Mouse (Mus musculus) MEL (cell line): ENCODE measurements around the gene Ece2. TPM values are rescaled to one million over a fixed set of nuclear protein-coding genes. Genes with fewer than 3 reads are reported as not detected.

Experiments
- DNase-seq: peaks from one replicate; pipeline ENCODE4 v3.0.0; 2011; ENCODE audit warnings: low read depth, low spot score
- H3K27ac ChIP-seq: 2 replicates; pipeline ENCODE4 v1.5.1; 2012; ENCODE audit warnings: low read depth, mild to moderate bottlenecking, control low read depth, low read length, moderate library complexity; ENCODE audit not compliant: control insufficient read depth
- H3K27me3 ChIP-seq, 2 experiments: fragments of 150-350 bp in 1 of 2; sonication (generic) in 1 of 2; 2 replicates each; pipeline ENCODE4 v1.6.1; 2012; ENCODE audit warnings: low read length in 2 of 2, mild to moderate bottlenecking in 2 of 2, improper control_type of control experiment in 1 of 2, moderate library complexity in 1 of 2; ENCODE audit not compliant: insufficient read depth in 2 of 2, control insufficient read depth in 1 of 2
- H3K36me3 ChIP-seq, 2 experiments: 2 replicates each; pipeline ENCODE4 v1.6.1; 2012 to 2014; ENCODE audit warnings: low read length in 2 of 2, improper control_type of control experiment in 1 of 2, inconsistent platforms in 1 of 2, mild to moderate bottlenecking in 1 of 2; ENCODE audit not compliant: insufficient read depth in 2 of 2, control insufficient read depth in 1 of 2
- H3K4me1 ChIP-seq, 2 experiments: fragments of 150-350 bp in 1 of 2; sonication (generic) in 1 of 2; 2 replicates each; pipeline ENCODE4 v1.6.1; 2012; ENCODE audit warnings: low read length in 2 of 2, improper control_type of control experiment in 1 of 2, mild to moderate bottlenecking in 1 of 2; ENCODE audit not compliant: insufficient read depth in 2 of 2, control insufficient read depth in 1 of 2
- H3K4me3 ChIP-seq, 2 experiments: fragments of 150-350 bp in 1 of 2; sonication (generic) in 1 of 2; 2 replicates each; pipeline ENCODE4 v1.5.1; 2012; ENCODE audit warnings: low read depth in 2 of 2, low read length in 2 of 2, mild to moderate bottlenecking in 2 of 2, moderate library complexity in 2 of 2, control low read depth in 1 of 2, improper control_type of control experiment in 1 of 2; ENCODE audit not compliant: control insufficient read depth in 1 of 2, insufficient read depth in 1 of 2
- H3K79me2 ChIP-seq: 2 replicates; pipeline ENCODE4 v1.6.1; 2012; ENCODE audit warnings: mild to moderate bottlenecking, low read length, moderate library complexity; ENCODE audit not compliant: control insufficient read depth, poor library complexity, insufficient read depth
- H3K9ac ChIP-seq: 2 replicates; pipeline ENCODE4 v1.6.1; 2012; ENCODE audit warnings: low read depth, mild to moderate bottlenecking, control low read depth, low read length, moderate library complexity; ENCODE audit not compliant: control insufficient read depth, poor library complexity, severe bottlenecking
- H3K9me3 ChIP-seq: fragments of 150-350 bp; sonication (generic); replicated peaks from 2 replicates; pipeline ENCODE4 v1.6.1; 2012; ENCODE audit warnings: mild to moderate bottlenecking, low read length, improper control_type of control experiment, moderate library complexity; ENCODE audit not compliant: insufficient read depth
- BHLHE40 ChIP-seq: IDR thresholded peaks from 2 replicates; pipeline ENCODE4 v1.6.1; 2012; ENCODE audit warnings: low read depth, mild to moderate bottlenecking, inconsistent platforms, low read length, improper control_type of control experiment, borderline replicate concordance
- CHD1 ChIP-seq: IDR thresholded peaks from 2 replicates; pipeline ENCODE4 v1.6.1; 2012; ENCODE audit warnings: low read depth, mild to moderate bottlenecking, inconsistent platforms, low read length, improper control_type of control experiment
- CHD2 ChIP-seq: IDR thresholded peaks from 2 replicates; pipeline ENCODE4 v1.6.1; 2011; ENCODE audit warnings: low read length, improper control_type of control experiment
- CTCF ChIP-seq, 3 experiments: IDR thresholded peaks in 2 of 3; conservative IDR thresholded peaks in 1 of 3; 2 replicates each; pipeline ENCODE4 v1.5.1; 2011 to 2012; ENCODE audit warnings: low read length in 3 of 3, low read depth in 2 of 3, mild to moderate bottlenecking in 2 of 3, improper control_type of control experiment in 1 of 3, inconsistent platforms in 1 of 3, mixed read lengths in 1 of 3, moderate library complexity in 1 of 3; ENCODE audit not compliant: control insufficient read depth in 1 of 3, insufficient read depth in 1 of 3, poor library complexity in 1 of 3, severe bottlenecking in 1 of 3
- E2F4 ChIP-seq: IDR thresholded peaks from 2 replicates; pipeline ENCODE4 v1.6.1; 2011; ENCODE audit warnings: low read depth, low read length, improper control_type of control experiment, borderline replicate concordance
- ELF1 ChIP-seq: IDR thresholded peaks from 2 replicates; pipeline ENCODE4 v1.6.1; 2014; ENCODE audit warnings: low read depth, mild to moderate bottlenecking, inconsistent platforms, low read length, improper control_type of control experiment, moderate library complexity
- EP300 ChIP-seq, 2 experiments: IDR thresholded peaks; 2 replicates each; pipeline ENCODE4 v1.6.1; 2011; ENCODE audit warnings: improper control_type of control experiment in 2 of 2, low read length in 2 of 2, low read depth in 1 of 2, mild to moderate bottlenecking in 1 of 2
- ETS1 ChIP-seq: IDR thresholded peaks from 2 replicates; pipeline ENCODE4 v1.6.1; 2012; ENCODE audit warnings: low read depth, mild to moderate bottlenecking, inconsistent platforms, low read length, improper control_type of control experiment, moderate library complexity
- GABPA ChIP-seq: IDR thresholded peaks from 2 replicates; pipeline ENCODE4 v1.6.1; 2012; ENCODE audit warnings: low read depth, mild to moderate bottlenecking, inconsistent platforms, low read length, improper control_type of control experiment, moderate library complexity
- GATA1 ChIP-seq: IDR thresholded peaks from 2 replicates; pipeline ENCODE4 v1.6.1; 2011; ENCODE audit warnings: low read depth, low read length, improper control_type of control experiment
- HCFC1 ChIP-seq: IDR thresholded peaks from 2 replicates; pipeline ENCODE4 v1.6.1; 2012; ENCODE audit warnings: low read depth, mild to moderate bottlenecking, inconsistent platforms, low read length, improper control_type of control experiment, moderate library complexity
- JUND ChIP-seq: IDR thresholded peaks from 2 replicates; pipeline ENCODE4 v1.6.1; 2011; ENCODE audit warnings: low read depth, mild to moderate bottlenecking, improper control_type of control experiment, low read length
- KAT2A ChIP-seq: conservative IDR thresholded peaks from 2 replicates; pipeline ENCODE4 v1.6.1; 2012; ENCODE audit warnings: low read depth, low read length, improper control_type of control experiment, inconsistent platforms
- MAFK ChIP-seq: IDR thresholded peaks from 2 replicates; pipeline ENCODE4 v1.6.1; 2011; ENCODE audit warnings: low read depth, mild to moderate bottlenecking, low read length, improper control_type of control experiment, borderline replicate concordance
- MAX ChIP-seq: IDR thresholded peaks from 2 replicates; pipeline ENCODE4 v1.6.1; 2011; ENCODE audit warnings: low read length, improper control_type of control experiment
- MAZ ChIP-seq: IDR thresholded peaks from 2 replicates; pipeline ENCODE4 v1.6.1; 2012; ENCODE audit warnings: low read depth, mild to moderate bottlenecking, inconsistent platforms, low read length, improper control_type of control experiment
- MEF2A ChIP-seq: IDR thresholded peaks from 2 replicates; pipeline ENCODE4 v1.6.1; 2014; ENCODE audit warnings: low read depth, mild to moderate bottlenecking, inconsistent platforms, low read length, improper control_type of control experiment; ENCODE audit not compliant: poor library complexity, insufficient replicate concordance, severe bottlenecking; ENCODE audit errors: extremely low read depth
- MXI1 ChIP-seq: IDR thresholded peaks from 2 replicates; pipeline ENCODE4 v1.6.1; 2011; ENCODE audit warnings: mild to moderate bottlenecking, low read depth, low read length, improper control_type of control experiment
- MYB ChIP-seq: IDR thresholded peaks from 2 replicates; pipeline ENCODE4 v1.6.1; 2011; ENCODE audit warnings: mild to moderate bottlenecking, low read depth, low read length, improper control_type of control experiment
- NELFE ChIP-seq: IDR thresholded peaks from 2 replicates; pipeline ENCODE4 v1.6.1; 2011; ENCODE audit warnings: low read depth, low read length, improper control_type of control experiment
- NRF1 ChIP-seq: IDR thresholded peaks from 2 replicates; pipeline ENCODE4 v1.6.1; 2014; ENCODE audit warnings: low read depth, mild to moderate bottlenecking, inconsistent platforms, low read length, improper control_type of control experiment, moderate library complexity; ENCODE audit not compliant: poor library complexity, insufficient read depth, severe bottlenecking
- POLR2A ChIP-seq, 2 experiments: IDR thresholded peaks; 2 replicates each; pipeline ENCODE4 v1.6.1; 2011 to 2012; ENCODE audit warnings: low read length in 2 of 2, mild to moderate bottlenecking in 2 of 2, control low read depth in 1 of 2, improper control_type of control experiment in 1 of 2, low read depth in 1 of 2, moderate library complexity in 1 of 2; ENCODE audit not compliant: control insufficient read depth in 1 of 2, insufficient read depth in 1 of 2, poor library complexity in 1 of 2
- POLR2AphosphoS2 ChIP-seq: IDR thresholded peaks from 2 replicates; pipeline ENCODE4 v1.6.1; 2011; ENCODE audit warnings: low read length, improper control_type of control experiment
- POLR2AphosphoS5 ChIP-seq: IDR thresholded peaks from 2 replicates; pipeline ENCODE4 v1.6.1; 2012; ENCODE audit warnings: low read depth, borderline replicate concordance, mild to moderate bottlenecking, inconsistent platforms, low read length, moderate library complexity, mixed read lengths
- RAD21 ChIP-seq: IDR thresholded peaks from 2 replicates; pipeline ENCODE4 v1.6.1; 2011; ENCODE audit warnings: mild to moderate bottlenecking, low read depth, low read length, improper control_type of control experiment
- RCOR1 ChIP-seq: IDR thresholded peaks from 2 replicates; pipeline ENCODE4 v1.6.1; 2012; ENCODE audit warnings: low read depth, mild to moderate bottlenecking, inconsistent platforms, low read length, improper control_type of control experiment
- SIN3A ChIP-seq: IDR thresholded peaks from 2 replicates; pipeline ENCODE4 v1.6.1; 2012; ENCODE audit warnings: low read length, improper control_type of control experiment, inconsistent platforms
- SMC3 ChIP-seq: IDR thresholded peaks from 2 replicates; pipeline ENCODE4 v1.6.1; 2011; ENCODE audit warnings: low read depth, low read length, improper control_type of control experiment
- TAL1 ChIP-seq: IDR thresholded peaks from 2 replicates; pipeline ENCODE4 v1.6.1; 2012; ENCODE audit warnings: mild to moderate bottlenecking, inconsistent platforms, low read length, moderate library complexity, mixed read lengths
- TBP ChIP-seq: IDR thresholded peaks from 2 replicates; pipeline ENCODE4 v1.8.0; 2011; ENCODE audit warnings: low read depth, low read length, improper control_type of control experiment
- TCF12 ChIP-seq: IDR thresholded peaks from 2 replicates; pipeline ENCODE4 v1.6.1; 2014; ENCODE audit warnings: low read depth, mild to moderate bottlenecking, inconsistent platforms, low read length, improper control_type of control experiment, moderate library complexity
- UBTF ChIP-seq: IDR thresholded peaks from 2 replicates; pipeline ENCODE4 v1.6.1; 2012; ENCODE audit warnings: low read depth, mild to moderate bottlenecking, inconsistent platforms, low read length, improper control_type of control experiment, moderate library complexity, borderline replicate concordance; ENCODE audit not compliant: insufficient read depth
- USF1 ChIP-seq: IDR thresholded peaks from 2 replicates; pipeline ENCODE4 v1.6.1; 2014; ENCODE audit warnings: low read depth, mild to moderate bottlenecking, inconsistent platforms, low read length, improper control_type of control experiment, moderate library complexity
- USF2 ChIP-seq, 2 experiments: IDR thresholded peaks; 2 replicates each; pipeline ENCODE4 v1.6.1; 2011 to 2012; ENCODE audit warnings: improper control_type of control experiment in 2 of 2, low read length in 2 of 2, borderline replicate concordance in 1 of 2, inconsistent platforms in 1 of 2, low read depth in 1 of 2, mild to moderate bottlenecking in 1 of 2; ENCODE audit not compliant: insufficient read depth in 1 of 2
- ZMIZ1 ChIP-seq: IDR thresholded peaks from 2 replicates; pipeline ENCODE4 v1.6.1; 2012; ENCODE audit warnings: low read depth, mild to moderate bottlenecking, inconsistent platforms, low read length, improper control_type of control experiment, moderate library complexity
- polyA plus RNA-seq, 2 experiments: library from polyadenylated mRNA; stranded (reverse) in 1 of 2; unstranded in 1 of 2; fragments of >175 nt in 1 of 2; fragments of >200 nt in 1 of 2; gene quantifications; 2 replicates each; pipeline versions ENCODE4 v1.2.1 to v1.2.4; 2012; ENCODE audit warnings: low replicate concordance in 2 of 2, low read depth in 1 of 2; ENCODE audit not compliant: insufficient read length in 2 of 2, insufficient read depth in 1 of 2, missing spikeins in 1 of 2
- total RNA-seq: library from RNA; depleted of rRNA; stranded (reverse); fragments of 300-350 nt; gene quantifications from 2 replicates; pipeline ENCODE4 v1.2.3, GENCODE M21; 2012

Gene Ece2
- total and polyA plus RNA-seq, 3 experiments, result 4.9 to 7.4 TPM; not detected in 1

DNA sequence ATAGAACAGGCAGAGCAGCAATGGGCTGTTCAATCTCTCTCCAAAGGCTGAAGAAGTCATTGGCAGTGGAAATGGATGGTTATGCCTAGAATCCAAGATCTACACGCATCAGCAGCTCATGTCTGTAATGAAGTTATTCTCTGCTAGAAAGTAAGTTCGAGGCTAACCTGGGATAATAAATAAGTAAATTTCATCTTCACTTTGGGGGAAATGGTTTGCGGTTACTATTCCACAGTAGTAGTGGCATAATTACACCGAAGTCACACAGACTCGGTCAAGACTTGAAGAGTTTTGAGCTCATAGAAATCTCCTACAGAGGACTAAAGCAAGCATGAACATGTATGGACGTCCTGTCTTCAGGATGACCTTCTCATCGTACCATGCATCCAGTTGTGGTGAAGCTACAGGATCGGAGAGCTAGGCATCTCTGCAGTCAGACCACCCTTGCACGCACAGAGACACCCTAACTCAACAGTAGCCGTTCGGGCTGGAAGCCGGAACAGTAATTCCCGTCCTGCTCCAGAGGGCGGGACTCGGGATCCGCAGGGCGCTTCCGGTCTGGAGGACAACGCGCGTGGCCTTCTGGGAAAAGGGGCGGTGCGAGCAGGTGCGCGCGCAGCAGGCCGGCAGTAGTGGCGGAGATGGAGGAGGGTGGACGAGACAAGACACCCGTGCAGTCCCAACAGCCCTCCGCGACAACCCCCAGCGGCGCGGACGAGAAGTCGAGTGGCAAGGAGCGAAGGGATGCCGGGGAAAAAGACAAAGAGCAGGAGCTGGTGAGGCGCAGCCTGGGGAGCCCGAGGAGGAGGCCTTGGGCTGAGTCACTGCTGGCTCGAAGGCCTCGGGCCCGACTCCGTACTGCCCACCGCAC, 21.7 kb downstream of the Ece2 start, which contains the start of gene Psmd2:
Gene Psmd2, plus strand, starts transcription at position 577 of the 871 bp plus-strand sequence.
- H3K9me3 ChIP-seq, result no peaks in the 10 kb centered on the region
- H3K79me2 ChIP-seq, result peaks cover 23% of the 10 kb centered on the region
- no peaks in the 10 kb centered on the region for H3K27me3 ChIP-seq
- peaks cover 8 to 13% of the 10 kb centered on the region in 2 experiments for H3K36me3 ChIP-seq
- peak within 1 kb of the TSS; percentile 94 to 95 for H3K4me3 ChIP-seq
- peak within 1 kb of the TSS; percentile 68 for H3K27ac ChIP-seq
- peaks cover 0 to 8% of the 10 kb centered on the region in 2 experiments for H3K4me1 ChIP-seq
- DNase-seq, result peak; percentile 96
- H3K9ac ChIP-seq, result peak within 1 kb of the TSS; percentile 84
- peak; percentile 12; the same call in 1 of the 2 replicates for TF ChIP-seq RCOR1
- TF ChIP-seq KAT2A, result peak; percentile 77; the same call in 1 of the 2 replicates
- 0 out of 4 replicates have a peak, but pooled peaks of 1 of the 2 experiments have one; percentile 12 for TF ChIP-seq EP300 (IDR thresholded peaks at IDR 0.05; ENCODE audit: low read depth in 1 of 2, low read length in 2 of 2)
- no peak for TF ChIP-seq TAL1
- no peak for TF ChIP-seq JUND
- TF ChIP-seq CTCF (IDR thresholded peaks at IDR 0.05 in 2 of 3, conservative IDR thresholded peaks at IDR 0.05 in 1 of 3; ENCODE audit: control insufficient read depth in 1 of 3, insufficient read depth in 1 of 3, low read depth in 2 of 3, low read length in 3 of 3, poor library complexity in 1 of 3, severe bottlenecking in 1 of 3), result no peak
- TF ChIP-seq POLR2A (IDR thresholded peaks at IDR 0.05; ENCODE audit: control insufficient read depth in 1 of 2, insufficient read depth in 1 of 2, low read depth in 1 of 2, low read length in 2 of 2, poor library complexity in 1 of 2), result peak; percentile 91 to 99
- TF ChIP-seq SMC3, result no peak
- no peak for TF ChIP-seq MAZ
- peak; percentile 98 for TF ChIP-seq ZMIZ1
- TF ChIP-seq HCFC1, result peak; percentile 93
- peak; percentile 97 for TF ChIP-seq ELF1
- TF ChIP-seq POLR2AphosphoS2, result peak; percentile 99
- peak; percentile 97 for TF ChIP-seq NELFE
- TF ChIP-seq MAX, result peak; percentile 78
- TF ChIP-seq NRF1, result peak; percentile 85
- TF ChIP-seq ETS1, result no peak; the same call in 1 of the 2 replicates
- TF ChIP-seq E2F4, result 0 out of 2 replicates have a peak, but pooled peaks have one; percentile 47
- no peak for TF ChIP-seq USF2 (IDR thresholded peaks at IDR 0.05; ENCODE audit: borderline replicate concordance in 1 of 2, insufficient read depth in 1 of 2, low read depth in 1 of 2, low read length in 2 of 2)
- no peak for TF ChIP-seq CHD2
- no peak for TF ChIP-seq MEF2A
- no peak for TF ChIP-seq GATA1
- TF ChIP-seq TCF12, result peak; percentile 79
- TF ChIP-seq BHLHE40, result no peak
- TF ChIP-seq MXI1, result peak; percentile 81
- TF ChIP-seq MAFK, result no peak
- TF ChIP-seq USF1, result peak; percentile 51; the same call in 1 of the 2 replicates
- no peak for TF ChIP-seq MYB
- TF ChIP-seq POLR2AphosphoS5, result no peak
- no peak for TF ChIP-seq RAD21
- TF ChIP-seq UBTF, result no peak
- TF ChIP-seq GABPA, result no peak
- peak; percentile 95 for TF ChIP-seq SIN3A
- TF ChIP-seq CHD1, result peak; percentile 91
- peak; percentile 77; the same call in 1 of the 2 replicates for TF ChIP-seq TBP
